Comparison of ENCODE assay signal across 9 mouse cellular contexts in genomic region chr1:187609021-187609852, GRCm38 (mm10). TPM values are rescaled to one million over a fixed set of nuclear protein-coding genes. Genes with fewer than 3 reads are reported as not detected.
DNase-seq lines count a peak whose midpoint lies in the region; ATAC-seq lines count a peak whose summit lies in the region.
"Had no signal": no experiment of that assay in that cellular context is flagged by ENCODE, and none has a peak within 500 bp of the region (broad histone marks: within the 10 kb centered on the region; RNA-seq: fewer than 3 reads in every experiment).

No protein-coding gene starts in this region.

- peak overlapping the region; percentile 70 for H3K4me3 ChIP-seq in heart, embryonic 10.5 days

- peaks cover 78% of the 10 kb centered on the region for H3K4me1 ChIP-seq in heart, embryonic 10.5 days

- H3K9me3 ChIP-seq in heart, embryonic 10.5 days: no peaks in the 10 kb centered on the region

- under 1% methylated on average over 71 of the region's 72 CpGs for WGBS in heart, embryonic 10.5 days

- H3K27ac ChIP-seq in heart, embryonic 10.5 days: peak overlapping the region; percentile 90

- peaks cover 69% of the 10 kb centered on the region for H3K27me3 ChIP-seq in heart, embryonic 10.5 days (ENCODE audit: insufficient read depth, poor library complexity, severe bottlenecking)
- H3K27me3 ChIP-seq: CH12.LX had no signal

- no peak for ATAC-seq in erythroid progenitor cell, adult 5-6 weeks (replicated peaks; ENCODE audit: low FRiP score, poor library complexity, severe bottlenecking)

- DNase-seq in heart, adult 11 months: peak; percentile 91
- DNase-seq in heart, adult 8-10 months (ENCODE audit: low spot score): no peak
- DNase-seq in cerebellum, postnatal 36 days: peak; percentile 25 to 26
- DNase-seq in heart, embryonic 10.5 days (ENCODE audit: low spot score): no peak
- peak; percentile 84 for DNase-seq in kidney, adult 9 months
- peak; percentile 18 for DNase-seq in lung, postnatal 14 days
- no peak for DNase-seq in thymus, postnatal 0 days (ENCODE audit: low spot score)

- no peaks in the 10 kb centered on the region for H3K36me3 ChIP-seq in heart, embryonic 10.5 days

RNA-seq across cellular contexts. Expression of gene Esrrg, which starts 0.6 kb away (rescaled TPM):
- 10 to 100 TPM; 44.1 to 47.4 (median 45.1) TPM for total RNA-seq in heart, adult 8-10 months (2022)
- 22.4 and 38.9 TPM in 2 replicates for polyA plus RNA-seq in heart, embryonic 10.5 days (2016; fragmentation: Nextera tagmentation; extraction: Ambion mirVana)
- not detected in 2 replicates for total RNA-seq in erythroid progenitor cell, adult 5-6 weeks (2015; ENCODE audit: low replicate concordance)
- total RNA-seq in erythroid progenitor cell, adult 5-6 weeks (2017; ENCODE audit: low replicate concordance): not detected in 2 replicates
- 0.33 and 0.39 TPM in 2 replicates for polyA plus RNA-seq in thymus, postnatal 0 days (2015; fragmentation: Nextera tagmentation; extraction: Ambion mirVana)
- total RNA-seq: CH12.LX had no signal

Comparison
In these comparisons a context has a peak if more than half of its experiments do, and no peak if none do; other contexts are left out.
1. DNase-seq: peak in heart, adult 11 months (single experiment), cerebellum, postnatal 36 days (2 of 2), kidney, adult 9 months (single experiment) and lung, postnatal 14 days (single experiment); none in heart, adult 8-10 months (single experiment), heart, embryonic 10.5 days (single experiment) and thymus, postnatal 0 days (single experiment).
2. RNA of gene Esrrg, which starts 0.6 kb away (total RNA-seq): 44.1 to 47.4 TPM in heart, adult 8-10 months; not detected in erythroid progenitor cell, adult 5-6 weeks; every median in the first group is over 10 times any median in the second.